Mouse (Mus musculus) stomach, postnatal 0 days (tissue): ENCODE measurements at regions not wholly inside any gene's neighbourhood (a gene's known extent, or its start where the extent isn't known, plus 50 kb on each side); places are given as distances from the start of the nearest gene placed in this dataset.

Source experiments
- CTCF ChIP-seq: IDR thresholded peaks from 2 replicates; pipeline ENCODE4 v1.5.1; 2016; ENCODE audit warnings: antibody characterized with exemption, low read depth, mild to moderate bottlenecking, moderate library complexity
- EP300 ChIP-seq: optimal IDR thresholded peaks from 2 replicates; pipeline ENCODE3; 2016; ENCODE audit warnings: antibody characterized with exemption

DNA sequence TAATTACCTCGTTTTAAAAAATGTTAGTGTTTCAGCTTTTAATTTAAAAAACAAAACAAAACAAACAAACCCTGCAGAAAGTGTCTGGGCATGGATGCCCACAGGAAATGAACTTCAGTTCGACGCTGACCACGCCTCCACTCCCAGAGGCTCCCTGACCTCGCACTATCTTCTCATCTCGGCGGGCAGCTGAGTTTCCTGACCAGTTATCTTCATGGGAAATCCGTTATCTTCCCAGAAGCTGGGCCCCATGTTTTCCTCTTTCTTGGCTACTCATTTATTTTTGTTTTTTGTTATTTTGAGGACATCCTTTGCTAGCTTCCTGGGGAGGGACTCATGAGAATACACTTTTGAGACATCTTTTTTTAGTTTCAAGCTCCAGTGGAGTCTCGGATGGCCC is 147.6 kb upstream of the Rbms1 start:
- TF ChIP-seq CTCF, result no peak
- TF ChIP-seq EP300, result no peak
